Mouse (Mus musculus) hindbrain, postnatal 0 days (tissue): ENCODE data around the gene Rnf135. TPM values are rescaled to one million over a fixed set of nuclear protein-coding genes. Genes with fewer than 3 reads are reported as not detected.

Source experiments
- ATAC-seq: fragments of 200-750 bp; cut with Nextera tagmentation; 2 replicates; pipeline ENCODE4 v1.8.0; 2017; ENCODE audit warnings: mild to moderate bottlenecking, moderate TSS enrichment, moderate library complexity
- DNase-seq: peaks from one replicate; pipeline ENCODE4 v3.0.0-alpha.2; 2015; ENCODE audit warnings: low spot score
- H3K27ac ChIP-seq: fragments of 300-500 bp; sonication (generic); 2 replicates; pipeline ENCODE4 v1.5.1; 2014; ENCODE audit warnings: mild to moderate bottlenecking
- H3K27me3 ChIP-seq: fragments of 300-500 bp; sonication (generic); 2 replicates; pipeline ENCODE4 v1.6.1; 2014; ENCODE audit warnings: low read length, mixed read lengths; ENCODE audit not compliant: insufficient read depth
- H3K36me3 ChIP-seq: fragments of 300-500 bp; sonication (generic); 2 replicates; pipeline ENCODE4 v1.6.1; 2014; ENCODE audit warnings: low read length, mixed read lengths; ENCODE audit not compliant: insufficient read depth
- H3K4me1 ChIP-seq: fragments of 300-500 bp; sonication (generic); 2 replicates; pipeline ENCODE4 v1.6.1; 2014; ENCODE audit warnings: antibody characterized with exemption, low read length, mixed read lengths; ENCODE audit not compliant: insufficient read depth
- H3K4me2 ChIP-seq: fragments of 300-500 bp; sonication (generic); 2 replicates; pipeline ENCODE4 v1.6.1; 2014; ENCODE audit warnings: low read depth, mild to moderate bottlenecking, low read length, moderate library complexity, mixed read lengths
- H3K4me3 ChIP-seq: fragments of 300-500 bp; sonication (generic); 2 replicates; pipeline ENCODE4 v1.5.1; 2014; ENCODE audit warnings: low read length
- H3K9ac ChIP-seq: fragments of 300-500 bp; sonication (generic); replicated peaks from 2 replicates; pipeline ENCODE4 v1.6.1; 2014; ENCODE audit warnings: mild to moderate bottlenecking, low read length, moderate library complexity, mixed read lengths
- H3K9me3 ChIP-seq: fragments of 300-500 bp; sonication (generic); 2 replicates; pipeline ENCODE4 v1.6.1; 2016; ENCODE audit warnings: low read length, mixed read lengths
- CTCF ChIP-seq: IDR thresholded peaks from 2 replicates; pipeline ENCODE4 v1.5.1; 2016; ENCODE audit warnings: antibody characterized with exemption, control low read depth, low read depth
- WGBS: fragments of 180-500 bp; shearing (Covaris S2); extraction: QIAGEN DNeasy Blood & Tissue Kit; methylation state at CpG from one replicate; pipeline ENCODE4 v1.1.7; 2014; 5-methylcytosine and 5-hydroxymethylcytosine counted together
- polyA plus RNA-seq: library from polyadenylated mRNA; unstranded; fragments of >200 nt; fragmentation: Nextera tagmentation; extraction: Ambion mirVana; gene quantifications from 2 replicates; pipeline ENCODE4 v1.2.1, GENCODE M21; 2015
- total RNA-seq: library from RNA; depleted of rRNA; stranded (reverse); fragments of >200 nt; gene quantifications from 2 replicates; pipeline ENCODE4 v1.2.3, GENCODE M21; 2014; rRNA removed

The Rnf135 gene
- total RNA-seq (2.3 and 5.0 TPM in 2 replicates), polyA plus RNA-seq (4.7 and 4.8 TPM in 2 replicates)

DNA sequence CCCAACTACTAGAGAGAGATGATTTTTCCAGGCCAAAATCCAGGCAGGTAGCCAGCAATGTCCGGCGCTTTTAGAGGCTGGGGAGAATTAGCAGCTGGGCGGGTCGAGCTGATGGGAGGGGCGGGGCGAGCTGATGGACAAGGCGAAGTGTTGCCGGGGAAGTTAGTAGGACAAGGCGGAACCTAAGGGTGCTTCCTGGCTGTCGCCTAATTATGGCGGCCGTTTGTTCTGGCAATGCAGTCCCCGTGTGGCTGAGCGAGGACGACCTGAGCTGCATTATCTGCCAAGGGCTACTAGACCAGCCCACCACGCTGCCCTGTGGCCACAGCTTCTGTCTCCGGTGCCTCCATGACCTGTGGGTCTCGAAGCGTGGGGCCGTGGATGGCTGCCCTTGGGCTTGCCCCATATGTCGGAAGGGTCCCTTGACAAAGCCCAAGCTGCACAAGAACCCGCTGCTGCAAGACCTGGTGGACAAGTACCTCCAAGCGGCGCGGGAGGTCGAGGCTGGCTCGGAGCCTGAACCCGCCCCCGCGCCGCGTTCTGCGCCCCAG, at the start of gene Rnf135:
Gene Rnf135 (plus strand): TSS at position 147 of the 551 bp plus-strand sequence.
- Histone ChIP-seq H3K36me3 (no peaks in the 10 kb centered on the region), H3K9me3 (no peaks in the 10 kb centered on the region), H3K4me1 (no peaks in the 10 kb centered on the region), H3K9ac (peak within 1 kb of the TSS; percentile 59), H3K4me2 (peak within 1 kb of the TSS; percentile 62), H3K27ac (peak within 1 kb of the TSS; percentile 75), H3K27me3 (no peaks in the 10 kb centered on the region), H3K4me3 (peak within 1 kb of the TSS; percentile 46)
- ATAC-seq (peak; percentile 97), DNase-seq (peak; percentile 90)
- no peak for TF ChIP-seq CTCF
- 3% methylated on average over 33 of the region's 33 CpGs for WGBS

DNA sequence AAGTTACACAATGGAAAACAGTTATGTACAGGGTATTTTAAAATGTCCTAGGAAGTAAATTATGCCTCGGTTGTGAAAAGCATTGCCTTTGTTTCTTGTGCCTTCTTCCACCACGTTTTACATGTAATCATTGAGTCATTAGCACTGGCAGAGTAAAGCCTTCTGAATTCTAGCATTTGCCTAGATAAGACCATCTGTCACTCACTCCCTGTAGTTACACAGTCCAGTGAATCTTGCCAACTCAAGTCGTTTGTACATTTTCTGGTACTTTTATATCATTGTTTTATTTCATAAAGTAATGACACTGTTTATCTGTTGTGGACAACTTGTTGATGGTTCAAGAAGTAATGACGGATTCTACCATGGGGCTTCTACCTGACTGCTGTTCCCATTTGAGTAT, 48.9 kb upstream of the Rnf135 start:
- H3K4me1 ChIP-seq = no peaks in the 10 kb centered on the region
- no peaks in the 10 kb centered on the region for H3K9me3 ChIP-seq
- H3K27ac ChIP-seq = no peak overlapping the region
- no peak overlapping the region for H3K4me3 ChIP-seq
- DNase-seq (no peak), ATAC-seq (no peak)
- no peak for TF ChIP-seq CTCF
- H3K9ac ChIP-seq = no peak overlapping the region
- peaks cover 22% of the 10 kb centered on the region; the same call in 1 of the 2 replicates for H3K36me3 ChIP-seq
- H3K27me3 ChIP-seq = no peaks in the 10 kb centered on the region
- no peak overlapping the region for H3K4me2 ChIP-seq
- WGBS = 64% methylated on average over 4 of the region's 4 CpGs

DNA sequence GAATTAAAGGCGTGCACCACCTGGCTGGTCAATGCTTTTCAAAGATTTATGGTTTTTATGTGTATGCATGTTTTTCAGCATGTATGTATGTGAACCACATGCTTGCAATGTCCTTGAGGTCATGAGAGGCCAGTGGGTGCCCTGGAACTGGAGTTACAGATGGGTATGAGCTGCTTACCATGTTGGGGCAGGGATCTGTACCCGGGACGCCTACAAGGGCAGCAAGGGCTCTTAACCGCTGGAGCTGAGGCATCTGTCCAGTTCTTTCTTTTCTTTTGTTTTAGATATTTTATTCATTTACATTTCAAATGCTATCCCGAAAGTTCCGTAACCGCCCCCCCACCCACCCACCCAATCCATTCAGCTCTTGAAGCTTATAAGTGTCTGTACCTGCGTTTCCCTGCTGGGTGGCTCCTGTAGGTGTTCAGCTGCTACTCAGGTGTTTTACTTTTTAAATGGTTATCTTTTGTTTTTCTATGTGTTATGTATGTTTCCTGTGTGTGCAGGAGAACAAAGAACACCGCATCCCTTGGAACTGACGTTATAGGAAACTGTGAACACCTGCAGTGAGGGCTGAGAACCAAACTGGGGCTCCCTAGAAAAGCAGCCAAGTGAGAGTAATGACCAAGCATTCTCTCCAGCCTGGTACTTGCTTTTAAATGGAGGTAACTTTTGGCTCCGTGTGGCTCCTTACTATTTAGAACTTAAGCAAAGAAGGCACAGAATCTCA, 47.5 kb upstream of the Rnf135 start:
- no peak for ATAC-seq
- Histone ChIP-seq H3K27ac (no peak overlapping the region), H3K4me2 (no peak overlapping the region), H3K27me3 (no peaks in the 10 kb centered on the region), H3K36me3 (peaks cover 22% of the 10 kb centered on the region; the same call in 1 of the 2 replicates), H3K4me1 (no peaks in the 10 kb centered on the region), H3K9me3 (no peaks in the 10 kb centered on the region), H3K9ac (no peak overlapping the region), H3K4me3 (no peak overlapping the region)
- no peak for DNase-seq
- no peak for TF ChIP-seq CTCF
- WGBS = 83% methylated on average over 11 of the region's 11 CpGs

DNA sequence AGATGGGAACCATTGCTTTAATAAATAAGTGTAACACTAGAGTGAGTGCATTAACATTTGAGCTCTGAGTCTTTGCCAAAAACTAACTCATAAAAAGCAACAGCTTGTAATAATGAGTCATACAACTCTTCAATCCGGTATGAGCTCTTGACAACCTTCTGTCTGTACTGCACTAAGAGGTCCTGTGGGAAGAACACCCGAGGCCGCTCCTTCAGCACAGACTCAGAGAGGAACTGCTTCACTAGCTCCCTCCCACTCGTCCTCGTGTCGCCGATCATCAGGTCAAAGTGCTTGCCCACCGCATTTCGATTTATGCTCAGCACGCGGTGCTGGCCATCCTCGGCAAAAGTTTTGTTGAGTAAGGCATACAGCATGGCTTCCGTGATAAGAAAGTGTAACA, 46.9 kb upstream of the Rnf135 start:
- Histone ChIP-seq H3K27me3 (no peaks in the 10 kb centered on the region), H3K36me3 (peaks cover 18% of the 10 kb centered on the region; the same call in 1 of the 2 replicates), H3K4me1 (no peaks in the 10 kb centered on the region), H3K9ac (no peak overlapping the region), H3K27ac (no peak overlapping the region), H3K4me3 (no peak overlapping the region), H3K9me3 (no peaks in the 10 kb centered on the region), H3K4me2 (no peak overlapping the region)
- DNase-seq = no peak
- no peak for TF ChIP-seq CTCF
- WGBS = 91% methylated on average over 13 of the region's 13 CpGs
- no peak for ATAC-seq

DNA sequence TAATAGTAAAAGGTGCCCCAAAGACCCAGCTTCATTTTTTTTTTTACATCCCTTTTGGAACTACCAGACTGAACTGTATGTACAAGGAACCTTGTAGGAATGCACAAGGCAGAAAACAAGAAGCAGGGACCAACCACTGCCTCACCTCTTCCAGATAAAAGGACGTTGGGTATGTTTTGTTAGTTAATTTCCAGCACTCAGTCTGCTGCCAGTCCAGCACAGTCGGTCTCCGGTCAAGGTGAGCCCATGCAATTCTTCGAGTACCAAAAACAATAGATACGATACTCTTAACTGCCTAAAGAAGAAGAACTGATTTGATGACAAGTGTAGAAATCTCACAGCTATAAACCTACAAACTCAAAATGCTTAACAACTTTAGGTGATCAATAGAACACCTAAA, 45.9 kb upstream of the Rnf135 start:
- no peak for TF ChIP-seq CTCF
- ATAC-seq (no peak), DNase-seq (no peak)
- Histone ChIP-seq H3K9ac (no peak overlapping the region), H3K4me3 (no peak overlapping the region), H3K4me2 (no peak overlapping the region), H3K27ac (no peak overlapping the region), H3K36me3 (peaks cover 12% of the 10 kb centered on the region; the same call in 1 of the 2 replicates), H3K9me3 (no peaks in the 10 kb centered on the region), H3K4me1 (no peaks in the 10 kb centered on the region), H3K27me3 (no peaks in the 10 kb centered on the region)
- 88% methylated on average over 5 of the region's 5 CpGs for WGBS

DNA sequence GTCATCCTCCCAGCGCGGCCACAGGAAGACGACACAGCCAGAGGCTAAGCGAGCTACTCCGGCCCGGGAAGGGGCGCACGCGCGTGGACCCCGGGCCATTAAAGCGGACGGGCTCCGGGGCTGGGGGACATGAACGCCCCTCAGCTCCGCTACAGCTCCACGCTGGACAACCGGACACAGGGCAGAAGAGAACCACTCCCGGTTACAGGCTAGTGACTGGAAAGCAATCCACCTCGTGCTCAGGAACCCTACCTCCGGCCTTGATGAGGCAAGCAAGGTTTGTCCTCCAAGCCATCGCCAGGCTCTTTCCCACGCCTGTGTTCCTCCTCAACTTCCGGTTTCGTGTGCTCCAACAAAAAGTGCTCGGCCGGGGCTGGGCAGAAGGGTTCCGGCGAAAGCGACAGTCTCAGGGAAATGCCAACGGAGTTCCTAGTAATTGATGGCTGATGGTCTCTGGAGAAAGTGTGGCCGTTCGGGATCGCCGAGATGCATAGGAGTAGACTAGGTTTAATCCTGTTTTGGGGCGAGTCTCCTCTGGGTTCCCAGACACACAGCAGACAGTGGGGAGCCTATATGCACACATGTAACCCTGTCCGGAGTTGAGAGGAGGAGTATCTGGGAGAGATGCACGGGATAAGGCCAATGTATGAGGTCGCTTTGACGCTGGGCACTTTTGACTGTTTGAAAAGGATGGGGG, 41.7 kb upstream of the Rnf135 start, which contains the start of gene Tefm:
Gene Tefm (minus strand): TSS at position 351 of the 697 bp plus-strand sequence.
- peak within 1 kb of the TSS; percentile 83 for H3K4me2 ChIP-seq
- TF ChIP-seq CTCF = no peak
- H3K27ac ChIP-seq = peak within 1 kb of the TSS; percentile 96
- H3K9me3 ChIP-seq = no peaks in the 10 kb centered on the region
- ATAC-seq (peak; percentile 96), DNase-seq (peak; percentile 93)
- H3K4me1 ChIP-seq = no peaks in the 10 kb centered on the region
- H3K4me3 ChIP-seq = peak within 1 kb of the TSS; percentile 84
- peak within 1 kb of the TSS; percentile 78 for H3K9ac ChIP-seq
- no peaks in the 10 kb centered on the region for H3K27me3 ChIP-seq
- no peaks in the 10 kb centered on the region for H3K36me3 ChIP-seq
- under 1% methylated on average over 40 of the region's 40 CpGs for WGBS
